Mouse (Mus musculus) T-helper 17 cell (primary cell): ENCODE results near the gene Map3k5.
"Not testable (repeated sequence)": the region's sequence is repeated elsewhere in the genome, so short reads cannot be mapped to it uniquely, and the experiment has no call there.

Source experiments
- in situ Hi-C, 2 experiments: fragments of 300-600 bp; cut with MboI, MseI; formaldehyde crosslinking; loops; 1 replicate in 1 of 2; 2 replicates in 1 of 2; pipeline ENCODE4 v1.15.1; 2025; ENCODE audit warnings: high pct_unique_total_duplicates in 2 of 2

Gene Map3k5

DNA sequence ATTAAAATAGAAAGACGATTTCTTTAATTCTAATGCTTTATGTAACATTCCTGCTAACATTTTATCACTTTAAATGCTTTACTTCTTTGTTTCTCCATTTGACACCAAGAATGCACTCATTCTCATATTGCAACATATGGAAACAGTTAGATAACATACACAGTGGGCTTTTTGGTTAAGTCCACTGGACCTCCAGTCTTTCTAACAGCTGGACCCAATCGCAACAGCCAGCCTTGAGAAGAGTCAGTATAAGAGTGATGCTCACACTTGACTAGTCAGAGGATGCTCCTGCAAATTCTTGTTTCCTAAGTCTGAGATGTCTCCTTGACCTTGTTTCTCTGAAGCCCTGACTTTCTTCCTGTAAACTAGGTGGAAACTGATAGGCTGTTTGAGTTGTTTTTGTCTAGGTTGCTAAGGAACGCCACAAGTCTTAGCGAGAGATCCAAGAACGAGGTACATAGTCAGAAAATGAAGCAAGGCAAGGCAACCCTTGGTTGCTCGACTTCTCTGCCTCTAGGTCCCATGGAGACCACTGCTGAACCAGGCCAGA, 26.6 kb downstream of the Map3k5 start:
- in situ Hi-C loops = no loop called here

GRCm38 (mm10) chr10:19962746-19963145, 28.5 kb downstream of the Map3k5 start:
- in situ Hi-C loops = no loop called here

GRCm38 (mm10) chr10:19963206-19963605, 28.9 kb downstream of the Map3k5 start:
- in situ Hi-C loops = no loop called here

- in situ Hi-C loops = no loop called here
Observed at GRCm38 (mm10) chr10:19964105-19964504, 29.8 kb downstream of the Map3k5 start.

GRCm38 (mm10) chr10:19966597-19966996, 32.3 kb downstream of the Map3k5 start:
- in situ Hi-C loops = no loop called here

- in situ Hi-C loops = no loop called here
Observed at GRCm38 (mm10) chr10:19968445-19968844, 34.2 kb downstream of the Map3k5 start.

GRCm38 (mm10) chr10:19969831-19970460, 35.7 kb downstream of the Map3k5 start:
- in situ Hi-C loops = no loop called here

- in situ Hi-C loops = not testable (repeated sequence)
Observed at GRCm38 (mm10) chr10:19971491-19971890, 37.2 kb downstream of the Map3k5 start.

DNA sequence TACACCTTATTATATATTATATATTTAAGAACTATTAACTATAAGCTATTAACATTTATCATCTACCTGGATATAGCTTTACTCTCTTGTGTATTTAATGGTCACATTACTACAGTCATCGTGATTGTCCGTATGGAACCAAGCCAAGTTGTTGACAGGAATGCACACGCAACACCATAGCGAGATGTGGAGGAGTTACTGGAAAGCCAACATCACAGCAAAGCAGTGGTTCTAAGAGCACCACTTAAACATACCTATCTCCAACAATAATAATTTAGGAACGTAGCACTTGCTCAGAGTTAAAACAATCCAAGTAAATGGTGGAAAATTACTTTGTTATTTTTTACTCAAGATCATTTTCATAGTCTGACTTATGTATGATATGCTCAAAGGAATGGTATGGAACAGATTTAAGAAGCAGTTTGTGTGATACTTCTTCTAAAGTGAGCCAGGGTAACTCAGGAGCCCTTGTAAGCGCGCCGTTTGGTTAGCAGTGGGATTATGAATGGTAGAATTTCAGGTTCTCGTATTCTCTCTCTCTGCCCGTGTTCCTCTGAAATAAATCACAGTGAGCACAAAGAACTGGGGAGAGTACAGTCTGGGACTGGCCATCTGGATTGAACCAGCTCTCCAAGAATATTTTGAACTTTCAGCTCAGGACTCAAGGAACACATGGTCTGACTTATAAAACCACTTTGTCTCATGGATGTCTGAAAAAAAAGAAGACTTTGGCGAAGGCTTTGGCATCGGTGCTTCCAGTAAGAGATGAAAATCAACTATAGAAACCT, 39.2 kb downstream of the Map3k5 start:
- in situ Hi-C loops = no loop called here

DNA sequence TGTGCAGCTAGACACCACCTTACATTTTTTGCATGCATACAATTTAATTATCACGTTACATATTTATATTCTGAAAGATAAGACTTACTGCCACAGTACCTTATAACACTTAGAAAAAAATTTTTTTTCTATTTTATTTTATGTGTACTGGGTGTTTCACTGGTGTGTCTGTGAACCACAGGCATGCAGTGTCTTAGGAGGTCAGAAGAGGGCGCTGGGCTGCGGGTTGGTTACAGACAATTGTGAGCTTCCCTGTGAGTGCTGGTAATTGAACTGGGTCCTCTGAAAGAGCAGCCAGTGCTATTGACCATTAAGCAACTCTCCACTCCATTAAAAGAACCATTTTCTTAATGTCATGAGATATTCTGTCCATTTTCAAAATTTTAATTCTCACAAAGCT, 43.3 kb downstream of the Map3k5 start:
- in situ Hi-C loops = loop anchor here in 1 of 2 experiments (5.0 kb wide), 1 partner anchor 40 kb away; no protein-coding TSS in a partner anchor

DNA sequence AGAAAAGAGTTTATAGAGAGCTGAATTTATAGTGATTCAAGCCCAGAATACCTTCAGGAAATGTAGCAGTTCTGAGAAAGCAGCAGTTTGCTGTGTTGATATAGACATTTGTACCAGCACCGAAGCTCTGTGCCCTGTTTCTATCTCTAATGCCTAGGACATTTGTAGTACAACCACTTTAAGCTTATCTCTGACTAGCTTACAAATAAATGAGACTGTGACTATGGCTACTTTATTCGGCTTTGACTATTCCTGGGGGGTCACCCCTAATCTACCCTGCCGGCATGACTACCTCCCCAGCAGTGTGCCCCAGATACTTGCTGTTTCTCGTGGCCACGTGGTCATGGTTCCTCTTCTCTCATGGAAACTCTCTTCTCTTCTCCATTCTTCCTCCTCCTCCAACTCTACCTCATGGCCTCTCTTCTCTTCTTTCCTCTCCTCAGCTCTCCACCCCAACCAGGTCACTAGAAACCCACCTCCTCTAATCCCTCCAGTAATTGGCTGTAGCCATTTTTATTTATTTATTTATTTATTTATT, 44.5 kb downstream of the Map3k5 start:
- in situ Hi-C loops = loop anchor here in 1 of 2 experiments (5.0 kb wide), 1 partner anchor 41 kb away; no protein-coding TSS in a partner anchor

- in situ Hi-C loops = no loop called here
Observed at GRCm38 (mm10) chr10:19987736-19988135, 53.5 kb downstream of the Map3k5 start.

DNA sequence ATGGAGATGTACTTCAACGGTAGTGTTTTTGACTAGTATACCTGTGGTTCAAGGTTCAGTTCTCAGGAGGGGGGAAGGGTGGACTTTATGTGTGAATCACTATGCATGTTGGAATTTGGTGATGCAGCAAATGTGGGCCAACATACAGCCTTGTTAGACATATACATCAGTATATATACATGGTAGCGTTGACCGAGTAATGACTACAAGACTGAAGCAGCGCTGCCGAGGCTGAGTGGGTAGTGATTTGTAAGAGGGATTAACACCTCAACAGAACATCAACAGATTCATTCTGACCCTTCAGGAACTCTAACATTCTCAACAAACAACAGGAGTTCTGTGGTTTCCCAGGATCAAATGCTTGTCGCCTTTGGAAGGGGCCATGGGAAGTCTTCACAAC, 55.7 kb downstream of the Map3k5 start:
- in situ Hi-C loops = loop anchor here in 1 of 2 experiments (5.0 kb wide), 1 partner anchor 48 kb away; no protein-coding TSS in a partner anchor

DNA sequence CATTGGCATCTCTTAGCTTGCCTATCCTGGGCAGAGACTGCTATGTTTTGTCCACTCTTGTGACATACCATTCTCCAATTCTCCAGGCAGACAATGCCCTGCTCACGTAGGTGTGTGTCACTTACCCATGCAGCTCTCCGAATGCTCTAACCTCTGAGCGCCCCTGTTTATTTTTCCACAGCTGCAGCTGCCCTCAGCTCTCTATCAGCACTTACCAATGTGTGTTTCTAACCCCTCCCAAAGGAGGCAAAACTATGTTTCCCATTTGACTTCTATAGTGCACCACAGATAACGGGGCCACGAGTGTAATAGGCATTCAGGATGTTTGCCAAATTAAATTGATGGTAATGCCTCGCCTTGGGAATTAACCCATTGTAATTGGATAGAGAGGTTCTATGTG, 56.4 kb downstream of the Map3k5 start:
- in situ Hi-C loops = loop anchor here in 1 of 2 experiments (5.0 kb wide), 1 partner anchor 48 kb away; no protein-coding TSS in a partner anchor

- in situ Hi-C loops = loop anchor here in 1 of 2 experiments (5.0 kb wide), 1 partner anchor 49 kb away; no protein-coding TSS in a partner anchor
Observed at GRCm38 (mm10) chr10:19991237-19991865, 57.1 kb downstream of the Map3k5 start.

DNA sequence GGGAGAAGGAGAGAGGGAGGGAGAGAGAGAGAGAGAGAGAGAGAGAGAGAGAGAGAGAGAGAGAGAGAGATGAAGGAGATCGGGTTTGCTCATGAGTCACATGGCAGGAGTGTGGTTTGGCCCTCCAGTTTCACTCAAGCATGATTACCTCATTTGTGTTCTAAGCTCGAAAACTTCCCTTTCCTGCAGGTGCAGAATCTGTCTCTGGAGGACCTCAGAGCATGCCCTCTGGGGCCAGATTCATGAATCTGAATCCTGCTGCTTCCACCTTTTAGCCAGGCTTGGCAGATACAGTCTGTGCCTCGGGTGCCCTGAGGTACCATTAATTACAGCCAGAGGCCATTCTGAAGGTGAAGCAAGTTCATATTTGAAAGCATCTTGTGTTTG, 57.6 kb downstream of the Map3k5 start:
- in situ Hi-C loops = loop anchor here in 1 of 2 experiments (5.0 kb wide), 1 partner anchor 50 kb away; no protein-coding TSS in a partner anchor

DNA sequence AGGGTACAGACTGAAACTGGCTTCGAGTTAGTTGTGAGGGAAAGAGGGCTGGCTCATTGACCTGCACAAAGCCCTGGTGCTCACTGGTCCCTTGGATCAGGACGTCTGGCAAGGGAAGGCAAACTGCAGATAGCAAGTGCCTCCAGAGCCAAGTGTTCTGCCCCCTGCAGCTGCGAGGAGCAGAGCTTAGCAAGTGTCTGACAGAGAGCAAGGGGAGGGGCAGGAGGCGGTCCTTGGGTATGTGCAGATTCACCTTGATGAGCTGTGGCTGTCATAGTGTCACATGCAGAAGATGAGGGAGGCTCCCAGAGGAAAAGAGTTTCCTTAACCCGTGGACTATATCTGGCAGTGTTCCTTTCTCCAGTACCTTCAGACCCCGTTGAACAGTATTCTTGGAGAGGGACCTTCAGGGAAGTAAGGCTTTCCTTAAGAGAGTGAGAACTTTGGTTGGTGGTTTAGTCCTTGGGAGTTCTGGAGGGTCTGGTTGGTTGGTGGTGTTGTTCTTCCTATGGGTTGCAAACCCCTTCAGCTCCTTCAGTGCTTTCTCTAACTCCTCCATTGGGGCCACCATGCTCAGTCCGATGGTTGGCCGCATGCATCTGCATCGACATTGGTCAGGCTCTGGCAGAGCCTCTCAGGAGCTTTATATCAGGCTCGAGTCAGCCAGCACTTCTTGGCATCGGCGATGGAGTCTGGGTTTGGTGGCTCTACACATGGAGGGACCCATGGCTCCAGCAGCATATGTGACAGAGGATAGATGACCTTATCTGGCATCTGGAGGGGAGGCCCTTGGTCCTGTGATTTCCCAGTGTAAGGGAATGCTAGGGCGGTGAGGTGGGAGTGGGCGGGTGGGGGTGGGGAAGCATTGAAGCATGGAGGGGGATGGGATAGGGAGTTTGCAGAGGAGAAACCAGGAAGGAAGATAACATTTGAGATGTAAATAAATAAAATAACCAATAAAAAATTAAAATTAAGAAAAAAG, 60.5 kb downstream of the Map3k5 start:
- in situ Hi-C loops = loop anchor here in 1 of 2 experiments (5.0 kb wide), 1 partner anchor 52 kb away; no protein-coding TSS in a partner anchor

DNA sequence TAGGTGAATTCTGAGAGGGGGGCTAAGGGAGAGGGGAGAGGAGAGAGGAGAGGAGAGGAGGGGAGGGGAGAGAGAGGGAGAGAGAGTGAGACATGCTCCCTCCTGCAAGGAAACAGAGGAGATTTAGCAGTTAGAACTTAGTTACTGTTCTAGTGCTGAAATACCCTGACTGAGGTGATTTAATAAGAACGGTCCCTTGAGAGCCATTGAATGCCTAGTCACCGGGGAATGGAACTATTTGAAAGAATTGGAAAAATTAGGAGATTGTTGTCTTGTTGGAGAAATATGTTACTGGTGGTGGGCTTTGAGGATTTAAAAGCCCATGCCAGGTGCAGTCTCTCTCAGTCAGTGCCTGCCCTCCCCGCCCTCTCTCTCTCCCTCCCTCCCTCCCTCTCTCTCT, 61.9 kb downstream of the Map3k5 start:
- in situ Hi-C loops = no loop called here

DNA sequence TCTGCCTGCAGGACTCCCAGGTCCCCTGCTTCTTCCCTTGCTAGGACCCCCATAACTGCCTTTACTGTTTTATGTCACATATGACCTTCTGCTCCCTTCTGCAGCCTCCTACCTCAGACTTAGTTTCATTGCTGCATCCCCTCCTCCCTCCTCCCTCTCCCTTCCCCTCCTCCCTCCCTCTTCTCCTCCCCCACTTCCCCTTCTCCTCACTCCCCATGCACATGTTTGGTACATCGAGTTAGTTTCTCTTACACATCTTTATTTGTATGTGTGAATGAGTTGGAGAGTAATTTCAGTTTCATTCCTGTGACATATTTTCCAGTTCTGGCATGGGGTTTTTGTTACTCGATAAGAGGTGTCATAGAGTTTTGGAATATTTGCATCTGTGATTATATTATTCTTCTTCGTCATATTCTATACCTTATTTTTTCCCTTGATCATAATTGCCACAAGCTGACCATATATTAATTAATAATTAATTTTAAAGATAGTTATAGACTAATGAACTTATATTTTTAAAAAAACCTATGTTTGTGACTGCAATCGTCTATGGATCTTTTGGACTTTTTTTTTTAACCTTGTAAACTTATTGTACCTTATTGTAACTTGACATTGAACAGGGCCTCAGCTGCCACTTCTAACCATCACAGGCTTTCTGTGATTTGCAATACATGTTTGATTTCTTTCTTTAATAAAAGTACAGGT, 65.6 kb downstream of the Map3k5 start:
- in situ Hi-C loops = no loop called here

DNA sequence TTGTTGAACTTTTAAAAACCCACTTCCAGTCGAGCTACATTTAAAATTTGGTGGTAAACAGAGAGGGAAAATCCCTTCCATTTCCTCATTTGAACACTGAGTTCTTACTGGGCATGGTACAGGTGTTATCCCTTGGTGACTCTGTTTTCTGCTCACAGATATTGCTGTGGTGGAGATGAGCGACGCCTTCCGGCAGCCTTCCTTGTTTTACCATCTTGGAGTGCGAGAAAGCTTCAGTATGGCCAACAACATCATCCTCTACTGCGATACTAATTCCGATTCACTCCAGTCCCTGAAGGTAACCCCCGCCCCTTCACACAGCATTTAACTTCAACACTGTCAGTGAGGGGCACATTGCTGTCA, 66.1 kb downstream of the Map3k5 start:
- in situ Hi-C loops = no loop called here
